11 mouse cellular contexts compared by ENCODE assay signal in the genomic region with DNA sequence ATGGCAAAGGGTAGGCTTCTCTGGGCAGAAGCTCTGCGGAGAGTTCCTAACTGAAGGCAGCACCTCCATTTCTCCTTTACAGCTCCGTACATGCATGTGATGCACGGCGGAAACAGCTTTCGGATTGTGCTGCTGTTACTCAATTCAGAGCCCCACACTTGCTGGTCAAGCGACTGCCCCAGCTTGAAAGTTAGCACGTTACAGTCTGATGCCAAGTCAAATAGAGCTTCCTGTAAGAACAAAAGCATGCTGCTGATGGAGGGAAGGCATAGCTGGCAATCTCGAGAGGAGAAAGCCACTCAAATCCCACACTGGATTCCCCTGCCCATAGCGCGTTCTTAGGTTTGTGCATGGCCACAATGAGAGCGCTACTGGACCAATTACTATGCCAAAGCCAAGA.
"Had no signal": no experiment of that assay in that cellular context is flagged by ENCODE, and none has a peak within 500 bp of the region (broad histone marks: within the 10 kb centered on the region; RNA-seq: fewer than 3 reads in every experiment).

No protein-coding gene starts in this region.

- H3K36me3 ChIP-seq: limb, embryonic 15.5 days; liver, embryonic 13.5 days; neural tube, embryonic 12.5 days; stomach, embryonic 15.5 days had no signal

- ATAC-seq: intestine, embryonic 15.5 days had no signal

- DNase-seq: kidney, adult 2 months; liver, embryonic 13.5 days; midbrain, embryonic 14.5 days; thymus, postnatal 36 days had no signal

- H3K27me3 ChIP-seq: intestine, embryonic 15.5 days; kidney, embryonic 15.5 days; limb, embryonic 15.5 days; liver, embryonic 13.5 days; neural tube, embryonic 12.5 days; stomach, embryonic 15.5 days had no signal

- H3K4me3 ChIP-seq: intestine, embryonic 15.5 days; kidney, embryonic 15.5 days; left cerebral cortex, adult 2 months; limb, embryonic 15.5 days; liver, embryonic 13.5 days; midbrain, embryonic 10.5 days; neural tube, embryonic 12.5 days; stomach, embryonic 15.5 days had no signal

- H3K4me1 ChIP-seq: neural tube, embryonic 12.5 days had no signal

- H3K9me3 ChIP-seq: intestine, embryonic 15.5 days; kidney, embryonic 15.5 days; limb, embryonic 15.5 days; liver, embryonic 13.5 days; midbrain, embryonic 10.5 days; neural tube, embryonic 12.5 days; stomach, embryonic 15.5 days had no signal

- H3K9ac ChIP-seq: intestine, embryonic 15.5 days; kidney, embryonic 15.5 days; limb, embryonic 15.5 days; liver, embryonic 13.5 days; neural tube, embryonic 12.5 days; stomach, embryonic 15.5 days had no signal

- H3K27ac ChIP-seq: intestine, embryonic 15.5 days; kidney, embryonic 15.5 days; left cerebral cortex, adult 2 months; limb, embryonic 15.5 days; liver, embryonic 13.5 days; midbrain, embryonic 10.5 days; neural tube, embryonic 12.5 days; stomach, embryonic 15.5 days had no signal

- H3K4me2 ChIP-seq: intestine, embryonic 15.5 days; kidney, embryonic 15.5 days; limb, embryonic 15.5 days; liver, embryonic 13.5 days; neural tube, embryonic 12.5 days; stomach, embryonic 15.5 days had no signal
